Mouse (Mus musculus): ENCODE data around the gene Morf4l1. TPM values are rescaled to one million over a fixed set of nuclear protein-coding genes. Genes with fewer than 3 reads are reported as not detected.
"Not testable (repeated sequence)": the region's sequence is repeated elsewhere in the genome, so short reads cannot be mapped to it uniquely, and the experiment has no call there.

The Morf4l1 gene
- polyA plus RNA-seq, 2 experiments: 96.7 to 128 TPM

GRCm38 (mm10) chr9:90087906-90088485, 26.6 kb downstream of the Morf4l1 start:
- no peaks in the 10 kb centered on the region for H3K4me1 ChIP-seq (replicated peaks; ENCODE audit: control insufficient read depth in 2 of 2, insufficient read depth in 2 of 2, low read length in 1 of 2)
- no peak overlapping the region for H3K27ac ChIP-seq
- no peaks in the 10 kb centered on the region for H3K9me3 ChIP-seq (ENCODE audit: control insufficient read depth, low read length)
- peaks cover 33% of the 10 kb centered on the region for H3K36me3 ChIP-seq (replicated peaks; ENCODE audit: control insufficient read depth, insufficient read depth, low read depth)
- no peak overlapping the region for H3K4me2 ChIP-seq (ENCODE audit: low read depth)
- TF ChIP-seq EP300 (IDR thresholded peaks at IDR 0.05; ENCODE audit: low read depth): no peak
- no peak for ATAC-seq (ENCODE audit: insufficient read depth)
- no peak overlapping the region for H3K9ac ChIP-seq (replicated peaks)
- WGBS (ENCODE audit: insufficient replicate concordance): 62% methylated on average over 2 of the region's 2 CpGs
- H3K4me3 ChIP-seq (ENCODE audit: insufficient read depth in 1 of 2, low read depth in 2 of 2, low read length in 2 of 2): no peak overlapping the region
- no peak for DNase-seq (ENCODE audit: low read depth in 3 of 3, low spot score in 3 of 3)
- no peaks in the 10 kb centered on the region for H3K27me3 ChIP-seq (ENCODE audit: control insufficient read depth, insufficient read depth, low read length)

GRCm38 (mm10) chr9:90084766-90085468, 29.7 kb downstream of the Morf4l1 start:
- no peak for TF ChIP-seq EP300 (IDR thresholded peaks at IDR 0.05; ENCODE audit: low read depth)
- no peak for TF ChIP-seq CTCF (IDR thresholded peaks at IDR 0.05; ENCODE audit: low read depth)
- no peaks in the 10 kb centered on the region for H3K27me3 ChIP-seq (ENCODE audit: control insufficient read depth, insufficient read depth, low read length)
- H3K9me3 ChIP-seq (ENCODE audit: control insufficient read depth, low read length): no peaks in the 10 kb centered on the region
- H3K36me3 ChIP-seq (replicated peaks; ENCODE audit: control insufficient read depth, insufficient read depth, low read depth): peaks cover 10% of the 10 kb centered on the region
- DNase-seq (ENCODE audit: low read depth in 3 of 3, low spot score in 3 of 3) (no peak), ATAC-seq (ENCODE audit: insufficient read depth) (no peak)
- H3K9ac ChIP-seq (replicated peaks): no peak overlapping the region
- H3K4me3 ChIP-seq (ENCODE audit: insufficient read depth in 1 of 2, low read depth in 2 of 2, low read length in 2 of 2): no peak overlapping the region
- no peak overlapping the region for H3K27ac ChIP-seq
- WGBS (ENCODE audit: insufficient replicate concordance): 64% methylated on average over 8 of the region's 8 CpGs
- no peaks in the 10 kb centered on the region for H3K4me1 ChIP-seq (replicated peaks; ENCODE audit: control insufficient read depth in 2 of 2, insufficient read depth in 2 of 2, low read length in 1 of 2)
- no peak overlapping the region for H3K4me2 ChIP-seq (ENCODE audit: low read depth)

GRCm38 (mm10) chr9:90084152-90084551, 30.4 kb downstream of the Morf4l1 start:
- ATAC-seq (ENCODE audit: insufficient read depth): no peak
- Histone ChIP-seq H3K27ac (no peak overlapping the region), H3K4me1 (replicated peaks; ENCODE audit: control insufficient read depth in 2 of 2, insufficient read depth in 2 of 2, low read length in 1 of 2) (no peaks in the 10 kb centered on the region), H3K4me3 (ENCODE audit: insufficient read depth in 1 of 2, low read depth in 2 of 2, low read length in 2 of 2) (no peak overlapping the region), H3K4me2 (ENCODE audit: low read depth) (no peak overlapping the region), H3K27me3 (ENCODE audit: control insufficient read depth, insufficient read depth, low read length) (no peaks in the 10 kb centered on the region), H3K9ac (replicated peaks) (no peak overlapping the region), H3K36me3 (replicated peaks; ENCODE audit: control insufficient read depth, insufficient read depth, low read depth) (peaks cover 4% of the 10 kb centered on the region), H3K9me3 (ENCODE audit: control insufficient read depth, low read length) (no peaks in the 10 kb centered on the region)
- no peak for DNase-seq (ENCODE audit: low read depth in 3 of 3, low spot score in 3 of 3)
- TF ChIP-seq CTCF (IDR thresholded peaks at IDR 0.05; ENCODE audit: low read depth) (no peak), EP300 (IDR thresholded peaks at IDR 0.05; ENCODE audit: low read depth) (no peak)
- WGBS (ENCODE audit: insufficient replicate concordance): 77% methylated on average over 3 of the region's 3 CpGs

GRCm38 (mm10) chr9:90082992-90083391, 31.6 kb downstream of the Morf4l1 start:
- Histone ChIP-seq H3K4me2 (ENCODE audit: low read depth) (no peak overlapping the region), H3K27me3 (ENCODE audit: control insufficient read depth, insufficient read depth, low read length) (no peaks in the 10 kb centered on the region), H3K36me3 (replicated peaks; ENCODE audit: control insufficient read depth, insufficient read depth, low read depth) (no peaks in the 10 kb centered on the region; the same call in 1 of the 2 replicates), H3K4me1 (replicated peaks; ENCODE audit: control insufficient read depth in 2 of 2, insufficient read depth in 2 of 2, low read length in 1 of 2) (no peaks in the 10 kb centered on the region), H3K4me3 (ENCODE audit: insufficient read depth in 1 of 2, low read depth in 2 of 2, low read length in 2 of 2) (no peak overlapping the region), H3K9me3 (ENCODE audit: control insufficient read depth, low read length) (no peaks in the 10 kb centered on the region), H3K9ac (replicated peaks) (no peak overlapping the region), H3K27ac (no peak overlapping the region)
- 74% methylated on average over 1 of the region's 1 CpGs for WGBS (ENCODE audit: insufficient replicate concordance)
- DNase-seq (ENCODE audit: low read depth in 3 of 3, low spot score in 3 of 3) (no peak), ATAC-seq (ENCODE audit: insufficient read depth) (no peak)
- TF ChIP-seq EP300 (IDR thresholded peaks at IDR 0.05; ENCODE audit: low read depth): no peak

- not testable (repeated sequence) for H3K4me3 ChIP-seq (ENCODE audit: insufficient read depth in 1 of 2, low read depth in 2 of 2, low read length in 2 of 2); H3K9ac ChIP-seq (replicated peaks); H3K4me1 ChIP-seq (replicated peaks; ENCODE audit: control insufficient read depth in 2 of 2, insufficient read depth in 2 of 2, low read length in 1 of 2); H3K36me3 ChIP-seq (replicated peaks; ENCODE audit: control insufficient read depth, insufficient read depth, low read depth); H3K9me3 ChIP-seq (ENCODE audit: control insufficient read depth, low read length); DNase-seq (ENCODE audit: low read depth in 3 of 3, low spot score in 3 of 3); H3K27me3 ChIP-seq (ENCODE audit: control insufficient read depth, insufficient read depth, low read length); ATAC-seq (ENCODE audit: insufficient read depth); H3K27ac ChIP-seq; H3K4me2 ChIP-seq (ENCODE audit: low read depth)
- WGBS (ENCODE audit: insufficient replicate concordance): 71% methylated on average over 6 of the region's 6 CpGs
These were observed 32.6 kb downstream of the Morf4l1 start for GRCm38 (mm10) chr9:90081961-90082360.

Data from liver, embryonic 14.5 days (tissue).